Mouse (Mus musculus): ENCODE data around the gene Bex6. TPM values are rescaled to one million over a fixed set of nuclear protein-coding genes. Genes with fewer than 3 reads are reported as not detected.

The Bex6 gene
- polyA plus RNA-seq, 1 experiment: not detected

GRCm38 (mm10) chr16:32167819-32168545, 11.6 kb upstream of the Bex6 start:
- Histone ChIP-seq H3K27ac (ENCODE audit: insufficient read depth, low read length) (no peak overlapping the region), H3K4me1 (ENCODE audit: control insufficient read depth, insufficient read depth, low read length) (peaks cover 2% of the 10 kb centered on the region)

GRCm38 (mm10) chr16:32171031-32171731, 8.4 kb upstream of the Bex6 start:
- no peak for TF ChIP-seq EP300 (IDR thresholded peaks at IDR 0.05; ENCODE audit: insufficient read depth, low read depth, low read length)
- no peak for TF ChIP-seq CTCF (IDR thresholded peaks at IDR 0.05; ENCODE audit: low read depth, low read length)
- no peak for TF ChIP-seq POLR2A (IDR thresholded peaks at IDR 0.05; ENCODE audit: insufficient read depth, low read length)
- Histone ChIP-seq H3K27me3 (ENCODE audit: control insufficient read depth, insufficient read depth, low read length, poor library complexity, severe bottlenecking) (no peaks in the 10 kb centered on the region), H3K9me3 (replicated peaks; ENCODE audit: control insufficient read depth, insufficient read depth, low read length, poor library complexity, severe bottlenecking) (no peaks in the 10 kb centered on the region; the same call in 1 of the 2 replicates), H3K4me3 (ENCODE audit: low read depth, low read length) (no peak overlapping the region), H3K4me1 (ENCODE audit: control insufficient read depth, insufficient read depth, low read length) (no peaks in the 10 kb centered on the region), H3K27ac (ENCODE audit: insufficient read depth, low read length) (no peak overlapping the region), H3K36me3 (ENCODE audit: control insufficient read depth, insufficient read depth, low read length, poor library complexity, severe bottlenecking) (no peaks in the 10 kb centered on the region), H3K9ac (ENCODE audit: low read depth, poor library complexity, severe bottlenecking) (no peak overlapping the region)

More at GRCm38 (mm10) chr16:32167819-32168545, 11.6 kb upstream of the Bex6 start:
- TF ChIP-seq CTCF (IDR thresholded peaks at IDR 0.05; ENCODE audit: low read depth, low read length): no peak
- peaks cover 4% of the 10 kb centered on the region; the same call in 1 of the 2 replicates for H3K9me3 ChIP-seq (replicated peaks; ENCODE audit: control insufficient read depth, insufficient read depth, low read length, poor library complexity, severe bottlenecking)
- no peak overlapping the region for H3K9ac ChIP-seq (ENCODE audit: low read depth, poor library complexity, severe bottlenecking)
- H3K36me3 ChIP-seq (ENCODE audit: control insufficient read depth, insufficient read depth, low read length, poor library complexity, severe bottlenecking): no peaks in the 10 kb centered on the region
- H3K4me3 ChIP-seq (ENCODE audit: low read depth, low read length): no peak overlapping the region
- no peaks in the 10 kb centered on the region for H3K27me3 ChIP-seq (ENCODE audit: control insufficient read depth, insufficient read depth, low read length, poor library complexity, severe bottlenecking)

GRCm38 (mm10) chr16:32173401-32173800, 6.2 kb upstream of the Bex6 start:
- Histone ChIP-seq H3K27ac (ENCODE audit: insufficient read depth, low read length) (no peak overlapping the region), H3K9ac (ENCODE audit: low read depth, poor library complexity, severe bottlenecking) (no peak overlapping the region), H3K9me3 (replicated peaks; ENCODE audit: control insufficient read depth, insufficient read depth, low read length, poor library complexity, severe bottlenecking) (no peaks in the 10 kb centered on the region), H3K4me1 (ENCODE audit: control insufficient read depth, insufficient read depth, low read length) (no peaks in the 10 kb centered on the region), H3K27me3 (ENCODE audit: control insufficient read depth, insufficient read depth, low read length, poor library complexity, severe bottlenecking) (no peaks in the 10 kb centered on the region), H3K36me3 (ENCODE audit: control insufficient read depth, insufficient read depth, low read length, poor library complexity, severe bottlenecking) (no peaks in the 10 kb centered on the region), H3K4me3 (ENCODE audit: low read depth, low read length) (no peak overlapping the region)
- no peak for TF ChIP-seq POLR2A (IDR thresholded peaks at IDR 0.05; ENCODE audit: insufficient read depth, low read length)
- no peak for TF ChIP-seq CTCF (IDR thresholded peaks at IDR 0.05; ENCODE audit: low read depth, low read length)
- no peak for TF ChIP-seq EP300 (IDR thresholded peaks at IDR 0.05; ENCODE audit: insufficient read depth, low read depth, low read length)

- no peak overlapping the region for H3K4me3 ChIP-seq (ENCODE audit: low read depth, low read length)
- no peaks in the 10 kb centered on the region for H3K4me1 ChIP-seq (ENCODE audit: control insufficient read depth, insufficient read depth, low read length)
- no peak overlapping the region for H3K9ac ChIP-seq (ENCODE audit: low read depth, poor library complexity, severe bottlenecking)
- H3K9me3 ChIP-seq (replicated peaks; ENCODE audit: control insufficient read depth, insufficient read depth, low read length, poor library complexity, severe bottlenecking): no peaks in the 10 kb centered on the region
- H3K36me3 ChIP-seq (ENCODE audit: control insufficient read depth, insufficient read depth, low read length, poor library complexity, severe bottlenecking): no peaks in the 10 kb centered on the region
- TF ChIP-seq EP300 (IDR thresholded peaks at IDR 0.05; ENCODE audit: insufficient read depth, low read depth, low read length): no peak
- TF ChIP-seq CTCF (IDR thresholded peaks at IDR 0.05; ENCODE audit: low read depth, low read length): no peak
- TF ChIP-seq POLR2A (IDR thresholded peaks at IDR 0.05; ENCODE audit: insufficient read depth, low read length): no peak
- H3K27me3 ChIP-seq (ENCODE audit: control insufficient read depth, insufficient read depth, low read length, poor library complexity, severe bottlenecking): no peaks in the 10 kb centered on the region
- H3K27ac ChIP-seq (ENCODE audit: insufficient read depth, low read length): no peak overlapping the region
Measured at GRCm38 (mm10) chr16:32174340-32175005, 5.2 kb upstream of the Bex6 start.

GRCm38 (mm10) chr16:32175029-32175428, 4.6 kb upstream of the Bex6 start:
- TF ChIP-seq EP300 (IDR thresholded peaks at IDR 0.05; ENCODE audit: insufficient read depth, low read depth, low read length): no peak
- peak; percentile 34 for TF ChIP-seq CTCF (IDR thresholded peaks at IDR 0.05; ENCODE audit: low read depth, low read length)
- no peak for TF ChIP-seq POLR2A (IDR thresholded peaks at IDR 0.05; ENCODE audit: insufficient read depth, low read length)
- Histone ChIP-seq H3K4me1 (ENCODE audit: control insufficient read depth, insufficient read depth, low read length) (no peaks in the 10 kb centered on the region), H3K27ac (ENCODE audit: insufficient read depth, low read length) (no peak overlapping the region), H3K36me3 (ENCODE audit: control insufficient read depth, insufficient read depth, low read length, poor library complexity, severe bottlenecking) (no peaks in the 10 kb centered on the region), H3K4me3 (ENCODE audit: low read depth, low read length) (no peak overlapping the region), H3K27me3 (ENCODE audit: control insufficient read depth, insufficient read depth, low read length, poor library complexity, severe bottlenecking) (no peaks in the 10 kb centered on the region), H3K9ac (ENCODE audit: low read depth, poor library complexity, severe bottlenecking) (no peak overlapping the region), H3K9me3 (replicated peaks; ENCODE audit: control insufficient read depth, insufficient read depth, low read length, poor library complexity, severe bottlenecking) (no peaks in the 10 kb centered on the region)

Data from ES-Bruce4 (cell line).